Mouse (Mus musculus) midbrain, embryonic 16.5 days (tissue): ENCODE results near the gene Atp1b3. TPM values are rescaled to one million over a fixed set of nuclear protein-coding genes. Genes with fewer than 3 reads are reported as not detected.
A peak's percentile ranks its signal among the peaks of the same experiment; 100 is the strongest.
"Not testable (repeated sequence)": the region's sequence is repeated elsewhere in the genome, so short reads cannot be mapped to it uniquely, and the experiment has no call there.

Experiments used
- ATAC-seq: fragments of 200-750 bp; cut with Nextera tagmentation; 2 replicates; pipeline ENCODE4 v1.8.0; 2017; ENCODE audit warnings: moderate TSS enrichment
- H3K27ac ChIP-seq: fragments of 300-500 bp; sonication (generic); 2 replicates; pipeline ENCODE4 v1.5.1; 2014; ENCODE audit warnings: mild to moderate bottlenecking, low read length, mixed read lengths
- H3K27me3 ChIP-seq: fragments of 300-500 bp; sonication (generic); 2 replicates; pipeline ENCODE4 v1.6.1; 2014; ENCODE audit warnings: low read depth, low read length, mixed read lengths; ENCODE audit not compliant: control insufficient read depth, insufficient read depth
- H3K36me3 ChIP-seq: fragments of 300-500 bp; sonication (generic); 2 replicates; pipeline ENCODE4 v1.6.1; 2014; ENCODE audit warnings: mild to moderate bottlenecking, low read length, moderate library complexity, mixed read lengths; ENCODE audit not compliant: control insufficient read depth, insufficient read depth
- H3K4me1 ChIP-seq: fragments of 300-500 bp; sonication (generic); 2 replicates; pipeline ENCODE4 v1.6.1; 2014; ENCODE audit warnings: mild to moderate bottlenecking, low read length, mixed read lengths; ENCODE audit not compliant: control insufficient read depth, insufficient read depth
- H3K4me2 ChIP-seq: fragments of 300-500 bp; sonication (generic); 2 replicates; pipeline ENCODE4 v1.6.1; 2014; ENCODE audit warnings: mild to moderate bottlenecking, low read length, mixed read lengths
- H3K4me3 ChIP-seq: fragments of 300-500 bp; sonication (generic); 2 replicates; pipeline ENCODE4 v1.5.1; 2014; ENCODE audit warnings: low read depth, mild to moderate bottlenecking, low read length, moderate library complexity, mixed read lengths
- H3K9ac ChIP-seq: fragments of 300-500 bp; sonication (generic); 2 replicates; pipeline ENCODE4 v1.6.1; 2014; ENCODE audit warnings: low read depth, low read length, mixed read lengths
- H3K9me3 ChIP-seq: fragments of 300-500 bp; sonication (generic); replicated peaks from 2 replicates; pipeline ENCODE4 v1.6.1; 2014; ENCODE audit warnings: mild to moderate bottlenecking, low read length, mixed read lengths; ENCODE audit not compliant: control insufficient read depth, poor library complexity, severe bottlenecking
- WGBS: fragments of 180-500 bp; shearing (Covaris S2); extraction: QIAGEN DNeasy Blood & Tissue Kit; methylation state at CpG from one replicate; pipeline ENCODE4 v1.1.7; 2014; 5-methylcytosine and 5-hydroxymethylcytosine counted together
- polyA plus RNA-seq: library from polyadenylated mRNA; unstranded; fragments of >200 nt; fragmentation: Nextera tagmentation; extraction: Ambion mirVana; gene quantifications from 2 replicates; pipeline ENCODE4 v1.2.1, GENCODE M21; 2015

The Atp1b3 gene
- polyA plus RNA-seq, 1 experiment from 2014 or later: 176 TPM

DNA sequence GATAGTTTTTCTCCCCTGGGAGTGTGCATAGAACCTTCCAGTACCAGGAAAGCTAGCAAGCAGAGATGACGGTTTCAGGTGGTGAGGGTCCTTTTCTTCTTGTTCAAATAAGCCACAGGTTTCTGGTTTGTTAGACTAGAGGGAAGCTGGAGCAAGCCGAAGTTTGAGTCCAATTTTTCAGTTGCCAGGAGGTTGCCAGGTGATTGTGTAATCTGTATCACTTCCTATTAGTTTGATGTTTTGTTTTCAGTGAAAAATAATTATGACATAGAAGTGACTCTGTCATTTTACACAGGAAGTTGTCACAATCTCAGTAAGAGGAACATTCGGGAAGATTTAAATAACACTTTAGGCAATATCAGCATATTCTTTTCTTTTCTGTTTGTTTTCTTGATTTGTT, 11.6 kb upstream of the Atp1b3 start:
- no peak overlapping the region for H3K27ac ChIP-seq
- H3K4me1 ChIP-seq: no peaks in the 10 kb centered on the region
- H3K36me3 ChIP-seq: no peaks in the 10 kb centered on the region
- WGBS: 88% methylated on average over 3 of the region's 3 CpGs
- no peak overlapping the region for H3K4me2 ChIP-seq
- ATAC-seq: no peak
- 0 out of 2 replicates have a peak, but pooled peaks cover 2% of the 10 kb centered on the region for H3K9me3 ChIP-seq
- no peaks in the 10 kb centered on the region for H3K27me3 ChIP-seq
- no peak overlapping the region for H3K4me3 ChIP-seq
- H3K9ac ChIP-seq: no peak overlapping the region

- Histone ChIP-seq H3K4me2 (no peak overlapping the region), H3K9ac (no peak overlapping the region), H3K36me3 (no peaks in the 10 kb centered on the region), H3K27ac (no peak overlapping the region), H3K4me3 (no peak overlapping the region), H3K9me3 (no peaks in the 10 kb centered on the region), H3K27me3 (no peaks in the 10 kb centered on the region), H3K4me1 (no peaks in the 10 kb centered on the region)
- no peak for ATAC-seq
- WGBS: 85% methylated on average over 5 of the region's 5 CpGs
Measured at GRCm38 (mm10) chr9:96371075-96371474, 6.8 kb upstream of the Atp1b3 start.

DNA sequence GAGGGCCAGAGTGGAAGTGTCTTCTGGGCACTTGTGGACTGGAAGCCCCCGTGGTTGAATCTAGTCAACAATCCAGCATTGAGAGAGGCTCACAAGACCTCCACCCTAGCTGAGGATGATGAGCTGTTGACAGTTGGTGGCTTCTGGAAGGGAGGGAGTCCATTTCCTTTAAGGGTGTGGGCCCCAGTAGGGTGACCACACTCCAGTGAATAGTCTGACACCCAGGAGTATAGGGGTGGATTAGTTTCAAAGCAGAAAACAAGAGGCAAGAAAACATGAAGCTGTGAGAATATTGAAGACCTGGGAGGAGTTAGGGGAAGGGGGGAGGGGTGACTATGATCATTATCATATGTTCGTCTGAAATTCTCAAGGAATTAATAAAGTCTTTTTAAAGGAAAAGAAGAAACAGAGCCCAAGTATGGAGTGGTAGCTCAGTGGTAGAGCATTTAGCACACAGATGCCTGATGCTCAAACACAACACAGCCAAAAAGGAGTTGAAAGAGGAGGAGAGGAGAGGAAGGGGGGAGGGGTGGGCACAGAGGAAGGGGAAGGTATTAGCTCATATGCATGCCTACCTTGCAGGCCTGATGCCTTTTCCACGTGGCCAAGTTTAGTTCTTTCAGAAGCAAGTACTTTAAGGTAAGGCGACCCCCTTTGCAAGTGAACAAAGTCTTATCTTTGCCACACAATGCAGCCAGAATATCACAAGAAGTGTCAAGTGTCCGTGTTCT, 5.6 kb upstream of the Atp1b3 start:
- Histone ChIP-seq H3K4me3 (no peak overlapping the region), H3K27ac (no peak overlapping the region), H3K36me3 (no peaks in the 10 kb centered on the region), H3K9me3 (no peaks in the 10 kb centered on the region), H3K4me1 (no peaks in the 10 kb centered on the region), H3K9ac (no peak overlapping the region), H3K4me2 (no peak overlapping the region), H3K27me3 (no peaks in the 10 kb centered on the region)
- no peak for ATAC-seq
- WGBS: 71% methylated on average over 5 of the region's 5 CpGs

GRCm38 (mm10) chr9:96365271-96365872, 1.1 kb upstream of the Atp1b3 start:
- Histone ChIP-seq H3K4me3 (no peak overlapping the region), H3K9me3 (no peaks in the 10 kb centered on the region), H3K4me1 (peaks cover 20% of the 10 kb centered on the region), H3K27me3 (no peaks in the 10 kb centered on the region), H3K4me2 (no peak overlapping the region), H3K36me3 (no peaks in the 10 kb centered on the region), H3K9ac (no peak overlapping the region), H3K27ac (no peak overlapping the region)
- ATAC-seq: no peak
- 69% methylated on average over 6 of the region's 6 CpGs for WGBS

DNA sequence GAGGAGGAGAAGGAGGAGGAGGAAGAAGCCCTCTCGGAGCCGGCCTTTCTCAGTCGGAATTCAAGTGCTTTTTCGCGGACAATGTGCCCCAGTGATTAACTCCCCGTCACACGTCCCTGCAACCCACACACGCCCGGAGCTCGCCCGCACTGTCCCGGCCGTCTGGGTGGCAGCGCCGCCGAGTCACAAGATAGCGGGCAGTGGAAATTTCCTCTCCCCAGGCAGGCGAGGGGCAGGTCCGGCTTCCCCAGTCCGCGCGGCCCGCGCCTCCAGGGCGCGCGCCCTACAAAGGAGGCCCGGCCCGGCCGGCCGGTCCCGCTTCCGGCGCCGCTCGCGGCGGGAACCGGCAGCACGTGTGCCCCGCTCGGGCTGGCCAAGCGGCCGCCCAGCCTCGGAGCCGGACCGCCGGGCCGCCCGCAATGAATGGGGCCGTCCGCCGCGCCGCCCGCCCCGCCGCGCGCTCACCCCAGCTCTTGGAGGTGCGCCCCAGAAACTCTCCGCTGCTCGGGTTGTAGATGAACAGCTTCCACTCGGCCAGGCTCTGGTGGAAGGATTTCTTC, 581 bp downstream of the Atp1b3 start:
- Histone ChIP-seq H3K4me1 (peaks cover 24% of the 10 kb centered on the region), H3K9ac (peak overlapping the region; percentile 89), H3K27me3 (no peaks in the 10 kb centered on the region), H3K9me3 (no peaks in the 10 kb centered on the region), H3K27ac (peak overlapping the region; percentile 86), H3K4me3 (peak overlapping the region; percentile 86), H3K36me3 (no peaks in the 10 kb centered on the region), H3K4me2 (peak overlapping the region; percentile 82)
- ATAC-seq: no peak; the same call in 1 of the 2 replicates
- under 1% methylated on average over 60 of the region's 64 CpGs for WGBS

DNA sequence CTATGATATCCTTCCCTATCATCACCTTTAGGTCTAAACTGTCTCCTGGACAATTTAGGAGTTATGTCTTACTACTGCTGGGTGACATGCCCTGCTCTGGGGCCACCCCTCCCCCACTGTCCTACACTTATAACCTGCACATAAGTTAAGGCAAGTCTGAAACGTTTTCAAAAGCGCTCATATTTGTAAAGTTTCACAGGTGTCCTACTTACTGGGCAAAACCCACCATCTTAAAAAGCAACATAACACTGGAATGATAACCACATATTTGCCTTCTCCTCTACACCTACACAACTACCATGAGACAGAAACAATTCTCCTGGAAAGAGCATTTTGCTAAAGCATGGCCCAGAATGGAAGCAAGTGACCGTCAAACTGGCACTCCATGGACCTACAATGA, 4.2 kb downstream of the Atp1b3 start:
- WGBS: 91% methylated on average over 3 of the region's 3 CpGs
- H3K27me3 ChIP-seq: no peaks in the 10 kb centered on the region
- H3K27ac ChIP-seq: no peak overlapping the region
- no peaks in the 10 kb centered on the region for H3K36me3 ChIP-seq
- no peak overlapping the region for H3K4me3 ChIP-seq
- ATAC-seq: no peak
- H3K4me1 ChIP-seq: peaks cover 26% of the 10 kb centered on the region
- H3K9me3 ChIP-seq: no peaks in the 10 kb centered on the region
- no peak overlapping the region for H3K9ac ChIP-seq
- H3K4me2 ChIP-seq: no peak overlapping the region

DNA sequence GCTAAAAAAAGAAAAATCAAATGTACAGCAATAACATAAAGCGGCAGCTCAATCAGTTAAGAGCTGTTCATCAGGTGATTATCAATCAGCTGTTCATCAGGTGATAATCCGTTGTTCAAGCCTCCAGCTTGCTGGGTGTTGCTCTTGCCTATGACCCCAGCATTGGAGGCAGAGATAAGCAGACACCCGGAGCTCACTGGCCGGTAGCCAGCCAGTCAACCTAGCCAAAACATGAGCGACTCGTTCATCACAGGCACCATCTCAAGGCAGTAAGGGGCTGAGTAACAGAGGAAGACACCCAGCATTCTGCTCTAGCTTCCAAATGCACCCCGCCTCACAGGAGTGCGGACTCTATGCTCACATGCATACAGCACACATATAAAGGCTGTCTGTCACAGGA, 10.4 kb downstream of the Atp1b3 start:
- H3K4me2 ChIP-seq: no peak overlapping the region
- H3K9ac ChIP-seq: no peak overlapping the region
- H3K4me1 ChIP-seq: peaks cover 4% of the 10 kb centered on the region; the same call in 1 of the 2 replicates
- no peaks in the 10 kb centered on the region for H3K36me3 ChIP-seq
- H3K27me3 ChIP-seq: no peaks in the 10 kb centered on the region
- ATAC-seq: no peak
- no peak overlapping the region for H3K27ac ChIP-seq
- 74% methylated on average over 8 of the region's 8 CpGs for WGBS
- H3K9me3 ChIP-seq: no peaks in the 10 kb centered on the region
- H3K4me3 ChIP-seq: no peak overlapping the region

DNA sequence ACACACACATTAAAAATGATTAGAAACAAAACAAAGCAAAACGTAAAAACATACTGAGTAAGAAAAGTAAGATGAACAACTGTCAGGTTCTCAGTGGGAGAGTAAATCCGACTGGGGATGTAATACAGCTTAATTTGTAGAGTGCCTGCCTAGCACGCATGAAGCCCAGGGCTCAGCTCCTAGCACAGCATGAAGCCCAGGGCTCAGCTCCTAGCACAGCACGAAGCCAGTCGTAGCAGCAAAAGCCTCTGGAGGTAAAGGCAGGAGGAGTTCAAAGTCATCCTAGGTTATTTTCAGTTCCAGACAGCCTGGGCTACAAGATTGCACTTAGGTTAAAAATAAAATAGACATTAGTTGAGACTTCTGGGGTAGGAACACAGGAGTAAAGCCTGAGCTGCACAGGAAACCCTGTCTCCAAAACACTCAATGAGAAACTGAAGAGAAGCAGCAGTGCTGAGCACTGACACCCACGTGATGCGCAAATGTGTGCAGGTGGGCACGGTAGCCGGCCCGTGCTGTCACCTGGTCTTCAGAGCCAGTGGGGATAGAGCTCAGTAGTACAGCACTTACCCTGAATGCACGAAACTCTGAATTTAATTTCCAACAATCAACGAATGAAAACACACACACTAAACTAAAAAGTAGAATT, 11.0 kb downstream of the Atp1b3 start:
- no peak for ATAC-seq

GRCm38 (mm10) chr9:96351771-96352170, 12.5 kb downstream of the Atp1b3 start:
- H3K4me2 ChIP-seq, H3K36me3 ChIP-seq, H3K27me3 ChIP-seq, H3K9ac ChIP-seq, H3K27ac ChIP-seq, ATAC-seq, H3K9me3 ChIP-seq, H3K4me3 ChIP-seq, H3K4me1 ChIP-seq: not testable (repeated sequence)
- WGBS: 97% methylated on average over 6 of the region's 6 CpGs

More for the DNA sequence above, 11.0 kb downstream of the Atp1b3 start:
- no peaks in the 10 kb centered on the region for H3K36me3 ChIP-seq
- no peaks in the 10 kb centered on the region for H3K27me3 ChIP-seq
- no peak overlapping the region for H3K4me2 ChIP-seq
- H3K27ac ChIP-seq: no peak overlapping the region
- peaks cover 4% of the 10 kb centered on the region; the same call in 1 of the 2 replicates for H3K4me1 ChIP-seq
- no peak overlapping the region for H3K4me3 ChIP-seq
- H3K9ac ChIP-seq: no peak overlapping the region
- WGBS: 74% methylated on average over 12 of the region's 12 CpGs
- H3K9me3 ChIP-seq: no peaks in the 10 kb centered on the region
